Mouse (Mus musculus): Measurements from ENCODE around the gene Kdm5c.
A peak's percentile ranks its signal among the peaks of the same experiment; 100 is the strongest.
"Not testable (repeated sequence)": the region's sequence is repeated elsewhere in the genome, so short reads cannot be mapped to it uniquely, and the experiment has no call there.

Gene Kdm5c

DNA sequence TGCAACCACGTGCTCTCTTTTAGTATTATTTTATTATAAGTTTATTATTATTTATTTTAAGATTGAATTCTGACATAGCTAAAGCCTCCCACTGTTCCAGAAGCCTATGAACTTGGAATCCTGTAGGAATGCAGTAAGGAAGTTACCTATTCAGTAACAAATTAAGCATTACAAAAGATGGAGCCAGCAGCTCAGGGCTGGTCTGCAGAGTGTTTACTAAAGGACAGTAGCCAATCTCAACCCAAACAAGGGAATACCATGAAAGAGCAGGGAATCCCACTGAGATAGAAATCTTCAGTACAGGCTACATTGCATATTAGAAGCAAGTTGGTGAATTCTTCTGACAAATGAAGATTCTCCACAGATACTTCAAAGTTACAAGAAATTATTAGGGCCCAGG, 54.2 kb downstream of the Kdm5c start:
- DNase-seq (ENCODE audit: low spot score): not testable (repeated sequence)

DNA sequence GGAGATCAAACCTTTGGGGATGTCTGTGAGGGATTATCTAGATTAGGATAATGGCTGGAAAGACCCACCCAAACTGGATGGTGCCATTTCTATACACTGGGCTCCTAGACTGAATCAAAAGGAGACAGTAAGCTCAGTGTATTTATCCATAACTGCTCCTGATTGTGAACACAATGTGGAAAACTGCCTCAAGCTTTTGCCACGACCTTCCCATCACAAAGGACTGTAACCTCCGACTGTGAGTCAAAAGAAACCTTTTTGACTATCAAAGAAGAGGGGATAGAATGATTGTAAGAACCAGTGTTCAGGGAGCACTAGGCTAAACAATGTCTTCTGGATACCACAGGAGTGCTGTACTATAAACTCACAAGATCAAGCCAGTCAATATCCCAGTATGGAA, 73.4 kb downstream of the Kdm5c start:
- DNase-seq (ENCODE audit: low spot score): no peak

DNA sequence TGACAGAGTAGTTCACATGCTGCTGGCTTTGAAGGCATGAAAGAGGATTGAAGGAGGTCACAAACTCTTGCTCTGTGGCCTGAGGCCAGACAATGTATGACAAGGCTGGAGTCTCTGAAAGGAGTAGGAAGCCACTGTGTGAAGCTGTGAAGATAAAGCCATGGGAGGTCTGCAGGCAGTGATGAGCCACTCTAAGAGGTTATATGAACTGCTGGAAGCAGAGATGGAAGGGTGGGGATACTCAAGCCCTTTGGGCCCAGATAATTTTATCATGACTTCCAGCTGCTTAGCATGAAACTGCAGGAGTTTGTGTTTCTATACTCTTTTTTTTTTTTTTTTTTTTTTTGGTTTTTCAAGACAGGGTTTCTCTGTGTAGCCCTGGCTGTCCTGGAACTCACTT, 74.6 kb downstream of the Kdm5c start:
- no peak for DNase-seq (ENCODE audit: low spot score)

DNA sequence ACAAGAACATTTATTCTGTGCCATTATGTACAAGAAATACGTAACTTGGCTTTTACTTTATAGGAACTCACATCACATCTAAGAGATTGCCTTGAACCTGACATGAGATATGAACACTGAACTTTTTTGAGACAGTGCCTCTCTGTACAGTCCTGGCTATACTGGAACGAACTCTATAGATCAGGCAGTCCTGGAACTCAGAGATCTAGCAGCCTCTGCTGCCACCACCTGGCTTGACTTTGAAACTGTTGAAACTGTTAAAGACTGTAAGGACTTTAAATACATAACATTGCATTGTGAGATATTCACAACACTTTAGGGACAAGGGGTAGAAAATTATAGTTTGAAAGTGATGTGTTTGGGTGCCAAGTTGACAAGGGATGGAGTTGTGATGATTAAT, 75.1 kb downstream of the Kdm5c start:
- DNase-seq (ENCODE audit: low spot score): peak; percentile 50

DNA sequence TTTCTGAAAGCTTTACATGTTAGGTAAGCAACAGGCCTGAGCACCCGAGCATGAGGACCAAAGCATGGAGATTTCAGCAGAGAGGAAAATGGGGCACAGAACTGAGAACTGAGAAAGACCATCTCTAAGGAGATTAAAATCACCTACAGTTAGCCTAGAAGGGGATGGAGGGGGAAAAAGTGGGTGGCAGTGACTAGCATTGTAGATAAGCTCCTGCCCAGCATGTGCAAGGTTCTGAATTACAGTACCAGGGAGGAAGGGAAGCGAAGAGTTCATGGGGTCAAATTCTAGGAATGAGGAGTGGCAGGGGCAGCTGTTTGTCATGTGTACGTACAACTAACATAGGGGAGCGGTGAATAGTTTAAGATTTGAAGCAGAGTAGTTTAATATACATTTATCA, 87.7 kb downstream of the Kdm5c start:
- DNase-seq (ENCODE audit: low spot score): no peak

DNA sequence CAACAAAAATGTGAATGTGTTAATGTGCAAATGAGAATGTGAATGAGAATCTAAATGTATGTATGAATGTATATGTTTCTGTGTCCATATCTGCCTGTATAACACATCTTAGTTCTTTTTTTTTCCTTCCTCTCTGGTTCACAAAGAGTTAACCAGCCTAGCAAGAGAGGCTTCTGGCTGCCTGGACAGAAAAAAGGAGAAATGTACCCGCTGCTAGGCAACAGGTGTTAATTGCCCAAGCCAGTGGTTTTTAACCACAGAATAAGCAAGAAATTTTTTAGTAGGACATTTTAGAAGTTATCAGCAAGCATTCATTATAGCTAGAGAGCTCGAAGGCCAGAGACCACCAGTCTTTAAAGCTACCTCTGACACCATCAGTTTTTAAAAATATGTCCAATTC, 90.0 kb downstream of the Kdm5c start:
- no peak for DNase-seq (ENCODE audit: low spot score)

DNA sequence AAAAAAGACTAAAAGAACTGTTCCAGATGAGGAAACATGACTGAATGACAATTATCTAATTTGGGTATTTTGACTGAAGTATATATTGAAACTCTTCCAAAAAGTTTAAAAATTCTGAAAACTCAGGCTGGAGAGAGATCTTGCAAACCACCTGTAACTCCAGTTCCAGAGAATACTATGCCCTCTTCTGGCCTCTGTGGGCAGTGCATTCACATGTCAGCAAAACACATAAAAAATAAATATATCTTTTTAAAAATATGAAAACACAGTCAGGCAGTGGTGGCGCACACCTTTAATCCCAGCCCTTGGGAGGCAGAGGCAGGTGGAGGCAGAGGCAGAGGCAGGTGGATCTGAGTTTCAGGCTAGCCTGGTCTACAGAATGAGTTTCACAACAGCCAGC, 90.8 kb downstream of the Kdm5c start:
- DNase-seq (ENCODE audit: low spot score): no peak
